Mouse (Mus musculus) testis, adult 2 months (tissue): ENCODE results near the gene C77080.

Experiments used
- CTCF ChIP-seq: fragments of 200-500 bp; IDR thresholded peaks from 2 replicates; pipeline ENCODE4 v1.5.1; 2012; ENCODE audit warnings: low read depth, mild to moderate bottlenecking, inconsistent platforms, low read length, moderate library complexity; ENCODE audit not compliant: control insufficient read depth, insufficient read depth, insufficient replicate concordance
- POLR2A ChIP-seq: fragments of 200-500 bp; IDR thresholded peaks from 2 replicates; pipeline ENCODE4 v1.6.1; 2012; ENCODE audit warnings: low read depth, mild to moderate bottlenecking, inconsistent platforms, low read length, moderate library complexity; ENCODE audit not compliant: control insufficient read depth

- TF ChIP-seq POLR2A, result no peak
- no peak for TF ChIP-seq CTCF
These were observed 6.6 kb downstream of the C77080 start for GRCm38 (mm10) chr4:129254571-129254970.
